Mouse (Mus musculus): Measurements from ENCODE around the gene Vmn2r39.
"Not testable (repeated sequence)": the region's sequence is repeated elsewhere in the genome, so short reads cannot be mapped to it uniquely, and the experiment has no call there.

Vmn2r39 gene

GRCm38 (mm10) chr7:9030698-9031097, at the start of gene Vmn2r39:
TSS of gene Vmn2r39 (minus strand) at chr7:9030798.
- DNase-seq (ENCODE audit: low spot score): not testable (repeated sequence)

DNA sequence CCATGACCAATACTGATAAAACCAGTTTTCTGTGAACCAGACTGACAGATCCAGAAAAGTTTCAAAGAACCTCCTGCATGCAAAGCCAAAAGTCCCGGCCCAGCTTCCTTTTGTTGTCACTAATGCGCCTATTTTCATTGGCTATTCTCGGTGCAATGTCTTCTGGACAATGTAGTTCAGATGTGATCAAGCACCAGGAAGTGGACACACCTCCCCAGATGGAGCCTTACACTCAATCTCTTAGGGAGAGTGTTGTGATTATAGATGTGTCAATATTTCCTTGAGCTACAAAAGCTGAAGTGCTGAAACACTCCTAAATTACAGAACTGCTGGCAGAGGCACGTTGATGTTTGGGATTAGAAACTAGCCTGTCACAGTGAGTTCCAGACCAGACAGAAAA, 34.8 kb upstream of the Vmn2r39 start:
- DNase-seq (ENCODE audit: low spot score): not testable (repeated sequence)

All from MN1 (cell line).